Mouse (Mus musculus): Measurements from ENCODE around the gene Sp2.

The Sp2 gene

DNA sequence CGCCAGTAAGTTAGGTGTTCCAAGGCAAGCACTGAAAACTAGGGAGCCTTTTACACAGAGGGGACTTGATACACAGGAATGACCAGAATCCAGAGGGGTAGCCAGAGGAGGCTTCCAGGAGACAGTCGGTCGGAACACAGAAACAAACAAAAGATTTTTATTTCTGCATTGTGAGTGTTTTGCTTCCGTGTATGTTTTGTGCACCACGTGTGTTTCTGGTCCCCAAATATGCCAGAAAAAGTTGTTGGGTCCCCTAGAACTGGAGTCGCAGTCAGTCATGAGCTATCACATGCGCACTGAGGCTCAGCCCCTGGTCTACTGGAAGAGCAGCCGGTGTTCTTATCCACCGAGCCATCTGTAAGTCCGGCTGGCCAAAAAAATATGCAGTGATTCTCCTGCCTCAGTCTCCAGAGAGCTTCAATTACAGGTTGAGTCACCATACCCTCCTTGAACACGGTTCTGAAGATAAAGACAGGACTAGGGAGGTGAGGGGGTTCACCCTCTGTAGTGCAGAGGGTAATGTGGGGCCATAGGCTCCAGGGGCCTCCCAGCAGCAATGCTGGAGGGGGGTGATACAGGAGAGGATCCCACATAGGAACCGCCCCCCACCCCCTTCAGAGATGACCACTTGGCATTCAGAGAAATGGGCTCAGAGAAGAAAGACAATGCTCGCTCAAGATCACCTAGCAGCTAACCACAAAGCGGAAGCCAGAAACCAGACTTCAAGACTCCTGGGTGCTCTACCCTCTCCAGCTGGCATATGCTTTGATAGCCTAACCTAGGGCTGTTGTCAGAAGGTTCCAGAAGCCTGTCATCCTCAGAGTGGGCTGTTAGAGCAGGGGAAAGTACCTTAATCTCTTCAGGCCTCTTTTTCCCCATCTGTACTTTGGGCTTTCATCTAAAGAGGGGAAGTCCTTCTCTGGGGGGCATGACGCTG is 13.3 kb upstream of the Sp2 start:
- DNase-seq = no peak

DNA sequence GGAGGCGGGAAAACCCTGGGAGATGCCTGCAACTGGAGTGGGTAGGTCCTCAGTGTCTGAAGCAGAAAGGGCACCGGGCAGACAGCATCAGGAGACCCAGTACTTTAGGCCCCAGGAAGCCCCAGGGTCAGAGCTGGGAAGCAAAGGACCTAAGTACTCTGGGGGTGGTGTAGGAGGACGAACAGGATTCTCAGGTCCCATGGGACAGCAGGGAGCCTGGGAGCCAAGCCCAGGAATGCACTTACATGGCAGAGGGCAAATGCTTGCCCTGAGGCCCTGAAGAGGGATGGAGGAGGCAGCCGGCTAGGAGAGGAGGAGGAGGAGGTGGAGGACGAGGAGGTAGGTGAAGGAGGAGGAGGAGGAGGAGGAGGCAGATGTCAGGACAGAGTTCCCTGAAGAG is 12.3 kb upstream of the Sp2 start:
- peak in 1 of 2 experiments; percentile 54 for DNase-seq

DNA sequence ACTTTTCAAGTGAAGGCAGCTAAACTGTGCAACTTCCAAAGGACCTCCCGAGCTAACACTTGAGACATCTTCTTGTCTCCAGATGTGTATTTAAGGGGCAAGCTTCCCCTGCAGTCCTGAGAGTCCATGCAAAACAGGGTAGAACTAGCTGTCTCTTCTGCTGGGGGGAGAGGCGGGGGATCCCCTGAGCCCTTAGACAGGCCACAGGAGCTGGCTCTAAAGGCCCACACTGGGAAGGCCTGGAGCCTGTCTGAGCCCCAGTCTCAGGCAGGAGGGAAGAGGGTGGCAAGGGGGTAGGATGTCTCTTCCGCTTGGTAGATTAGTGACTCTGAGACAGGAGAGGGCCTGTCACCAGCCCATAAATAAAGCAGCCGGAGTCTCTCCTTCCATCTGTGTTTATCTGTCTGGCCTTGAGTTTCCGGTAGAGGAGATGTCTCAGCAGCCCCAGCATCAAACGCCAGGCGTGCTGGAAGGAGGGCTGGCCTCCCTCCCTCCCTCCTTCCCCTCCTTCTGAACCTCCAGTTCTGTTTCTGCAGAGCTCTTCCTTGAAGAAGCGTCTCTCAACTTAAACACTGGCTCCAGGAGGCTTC is 10.1 kb upstream of the Sp2 start:
- DNase-seq = peak; percentile 43 to 72

DNA sequence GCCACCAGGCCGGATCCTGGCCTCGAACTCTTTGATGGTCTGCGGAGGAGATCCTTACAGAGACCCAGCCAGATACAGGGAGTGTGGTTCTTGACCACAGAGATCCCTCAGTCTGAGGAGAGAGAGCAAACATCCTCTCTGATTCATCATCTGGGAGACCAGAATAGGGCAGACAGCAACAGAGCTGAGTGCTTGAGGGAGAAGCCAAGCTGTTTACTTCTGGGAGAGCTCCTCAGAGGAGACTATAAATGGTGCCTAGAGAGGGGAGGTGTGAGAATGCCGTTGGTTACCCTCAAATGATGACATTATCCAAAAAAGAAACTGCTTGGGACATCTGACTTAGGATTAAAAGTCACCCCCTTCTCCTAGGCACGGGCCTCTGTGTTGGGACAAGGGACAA is 8.7 kb upstream of the Sp2 start:
- no peak for DNase-seq

DNA sequence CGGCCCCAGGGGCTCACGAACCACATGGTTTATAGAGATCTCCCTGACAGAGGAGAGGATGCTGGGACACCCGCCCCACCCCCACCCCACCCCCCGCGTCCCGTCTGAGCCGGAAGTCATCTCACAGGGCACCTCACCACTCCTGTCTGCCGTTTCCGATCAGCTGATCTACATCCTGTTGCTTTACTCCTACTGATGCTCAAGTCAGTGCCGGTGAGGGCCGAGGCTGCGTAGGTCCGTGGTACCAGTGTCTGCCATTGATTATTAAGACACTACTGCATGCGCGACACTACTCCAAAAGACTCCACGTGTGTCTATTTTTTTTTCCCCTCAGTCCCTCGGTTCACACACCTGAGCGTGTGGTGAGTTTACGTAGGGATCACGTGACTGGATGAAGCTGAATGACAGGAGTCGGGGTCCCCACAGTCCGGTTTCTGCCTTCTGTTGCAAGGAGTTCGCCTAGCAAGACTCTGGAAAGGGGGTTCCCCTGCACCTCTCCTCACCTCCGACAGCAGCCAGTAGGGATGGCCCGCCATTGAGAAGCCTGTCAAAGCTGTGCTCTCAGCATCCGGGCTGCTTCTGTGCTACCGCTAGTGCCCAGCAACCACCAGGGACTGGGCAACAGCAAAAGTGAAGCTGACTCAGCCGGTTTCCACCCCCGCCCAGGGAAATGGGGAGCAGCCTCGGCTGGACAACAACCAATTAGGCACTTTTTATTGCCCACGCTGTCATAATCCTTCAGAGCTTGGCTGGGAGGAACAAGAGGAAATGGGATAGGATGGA is 5.3 kb upstream of the Sp2 start:
- no peak for DNase-seq

DNA sequence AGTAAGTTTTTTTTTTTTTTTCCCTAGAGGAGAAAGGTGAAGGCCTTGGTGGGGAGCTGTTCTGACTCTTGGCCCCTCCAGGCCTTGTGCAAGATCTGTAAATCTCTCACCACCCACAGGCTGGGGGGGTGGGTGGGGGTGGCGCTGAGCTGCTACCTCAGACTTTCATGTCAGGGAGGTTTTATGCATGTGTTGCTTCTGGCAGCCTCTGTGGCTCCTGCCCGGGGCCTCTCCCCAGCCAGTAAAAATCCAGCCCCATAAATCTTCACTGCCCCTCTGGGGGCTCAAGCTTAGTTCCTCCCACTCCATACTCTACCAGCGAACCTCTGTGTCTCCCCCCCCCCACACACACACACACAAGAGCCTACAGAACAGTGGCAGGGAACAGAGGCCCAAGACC is 3.7 kb upstream of the Sp2 start:
- DNase-seq = no peak

DNA sequence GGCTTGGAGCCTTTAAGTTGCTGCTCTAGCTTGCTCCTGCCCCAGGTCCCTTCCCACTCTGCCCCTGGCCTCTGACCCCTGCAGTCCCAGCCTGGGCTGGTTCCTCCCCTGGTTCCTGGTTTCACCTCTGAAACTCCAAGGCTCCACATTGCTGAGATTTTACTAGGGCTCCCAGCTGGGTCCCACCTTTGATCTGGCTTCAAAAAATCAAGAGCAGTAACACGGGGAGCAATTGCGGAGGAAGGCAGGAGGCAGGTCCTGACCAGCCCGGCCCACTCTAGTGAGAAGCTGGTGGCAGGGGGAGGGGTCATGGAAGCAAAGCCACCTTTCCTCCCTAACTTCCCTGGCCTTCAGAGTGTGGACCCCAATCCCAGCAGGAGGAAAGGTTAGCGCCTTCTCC is 2.1 kb upstream of the Sp2 start:
- DNase-seq = no peak

DNA sequence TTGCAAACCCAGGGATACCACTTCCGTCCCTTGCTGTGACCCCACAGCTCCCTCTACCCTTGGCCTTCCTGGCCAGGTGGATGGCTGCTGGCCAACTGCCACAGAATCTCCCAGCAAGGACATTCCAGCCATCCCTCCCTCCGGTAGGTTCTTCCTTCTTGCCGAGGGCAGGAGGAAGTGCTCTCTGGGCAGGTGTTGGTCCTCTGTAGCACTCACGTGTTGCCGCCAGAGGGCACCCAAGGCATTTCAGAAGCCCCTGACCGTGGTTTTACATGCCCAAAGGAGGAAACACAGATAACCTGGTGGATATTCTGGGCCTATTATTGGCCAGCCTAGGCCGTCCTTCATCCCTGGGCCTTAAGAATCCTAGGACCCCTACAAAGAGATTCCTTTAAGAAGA is 404 bp downstream of the Sp2 start:
- peak; percentile 83 to 88 for DNase-seq

DNA sequence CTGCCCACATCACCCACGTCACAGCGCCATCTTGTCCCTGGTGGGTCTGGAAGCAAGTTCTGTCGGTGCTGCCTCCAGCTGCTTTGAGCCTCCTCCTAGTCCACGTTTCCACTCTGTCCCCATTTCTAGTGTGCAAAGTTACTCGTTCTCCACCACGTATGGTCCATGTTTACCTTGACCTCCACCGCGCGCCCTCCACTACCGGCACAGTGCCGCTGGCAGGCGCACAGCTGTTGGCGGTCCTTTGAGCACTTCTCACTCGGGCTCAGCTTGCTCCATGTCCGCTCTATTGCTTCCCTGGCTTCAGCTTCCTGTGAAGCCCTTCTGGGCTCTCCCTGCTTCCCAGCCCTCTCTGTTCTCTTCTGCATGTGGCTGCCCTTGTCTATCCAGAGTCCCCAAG is 1.3 kb downstream of the Sp2 start:
- DNase-seq = no peak

DNA sequence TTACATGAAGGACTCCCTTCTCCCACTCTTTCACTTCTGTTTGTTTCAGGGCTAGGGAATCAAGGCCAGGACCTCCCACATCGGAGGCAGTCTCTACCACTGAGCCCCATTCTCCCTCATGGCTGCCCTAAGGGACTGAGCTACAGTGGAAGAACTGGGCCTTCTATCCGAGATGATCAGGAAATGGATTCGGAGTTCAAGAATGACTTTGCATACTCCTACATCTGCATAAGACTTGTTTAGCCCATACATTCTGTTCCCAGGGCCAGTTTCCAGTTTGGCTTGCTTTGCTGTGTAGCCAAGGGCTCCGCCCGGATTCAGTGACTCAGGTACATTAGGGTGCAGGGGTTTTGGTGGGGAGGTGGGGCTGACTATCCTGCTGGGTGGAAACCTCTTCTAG is 2.7 kb downstream of the Sp2 start:
- no peak for DNase-seq

DNA sequence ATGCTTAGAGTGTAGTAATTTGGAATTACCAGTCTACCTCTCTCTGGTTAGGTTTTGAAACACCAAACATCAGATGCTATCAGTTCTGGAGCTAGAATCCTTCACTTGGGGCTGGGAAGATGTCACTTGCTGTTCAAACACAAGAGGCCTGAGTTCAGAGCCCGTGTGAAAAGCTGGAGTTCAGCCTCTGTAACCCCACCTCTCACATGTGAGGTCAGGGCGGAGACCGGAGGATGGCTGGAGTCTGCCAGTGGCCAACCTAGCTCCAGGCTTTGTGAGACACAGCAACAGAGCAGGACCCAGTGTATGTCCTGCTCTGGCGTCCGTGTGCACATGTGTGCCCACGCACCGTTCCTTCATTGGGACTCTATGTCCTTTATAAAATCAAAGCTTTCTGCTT is 3.4 kb downstream of the Sp2 start:
- DNase-seq = no peak

DNA sequence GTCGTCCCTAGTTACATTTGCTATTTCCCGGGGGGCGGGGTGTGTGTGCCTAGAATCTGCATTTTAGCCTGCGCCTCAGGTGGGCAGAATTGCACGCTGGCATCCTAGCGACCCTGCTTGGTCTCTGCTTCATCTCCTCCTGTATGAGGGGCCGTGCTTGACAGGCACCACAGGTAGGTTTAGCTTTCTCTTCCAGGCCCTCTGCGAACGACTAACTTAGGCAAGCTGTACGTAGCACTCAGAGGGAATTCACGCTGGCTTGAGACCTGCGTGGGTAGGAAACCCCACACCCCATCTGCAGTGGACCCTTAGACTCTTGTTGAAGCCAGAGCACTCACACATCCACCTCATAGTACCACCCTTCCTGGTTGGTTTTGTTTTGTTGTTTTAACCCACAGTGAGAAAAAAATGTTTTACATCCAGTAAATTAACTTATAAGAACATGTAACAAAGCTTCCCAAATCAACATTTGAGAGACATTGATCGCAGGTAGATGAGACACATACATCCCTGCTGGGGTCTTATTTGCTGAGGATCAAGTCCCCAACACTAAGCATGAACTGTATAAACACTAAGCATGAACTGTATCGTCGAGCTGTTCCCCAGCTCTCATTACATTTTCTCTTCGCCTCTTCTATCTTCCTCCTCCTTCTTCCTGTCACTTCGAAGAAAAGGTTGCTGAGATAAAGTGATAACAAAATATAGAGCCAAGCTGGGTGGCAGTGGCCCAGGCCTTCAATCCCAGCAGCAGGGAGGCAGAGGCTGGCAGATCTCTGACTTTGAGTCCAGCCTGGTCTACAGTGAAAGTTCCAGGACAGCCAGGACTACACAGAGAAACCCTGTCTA is 4.1 kb downstream of the Sp2 start:
- no peak for DNase-seq

DNA sequence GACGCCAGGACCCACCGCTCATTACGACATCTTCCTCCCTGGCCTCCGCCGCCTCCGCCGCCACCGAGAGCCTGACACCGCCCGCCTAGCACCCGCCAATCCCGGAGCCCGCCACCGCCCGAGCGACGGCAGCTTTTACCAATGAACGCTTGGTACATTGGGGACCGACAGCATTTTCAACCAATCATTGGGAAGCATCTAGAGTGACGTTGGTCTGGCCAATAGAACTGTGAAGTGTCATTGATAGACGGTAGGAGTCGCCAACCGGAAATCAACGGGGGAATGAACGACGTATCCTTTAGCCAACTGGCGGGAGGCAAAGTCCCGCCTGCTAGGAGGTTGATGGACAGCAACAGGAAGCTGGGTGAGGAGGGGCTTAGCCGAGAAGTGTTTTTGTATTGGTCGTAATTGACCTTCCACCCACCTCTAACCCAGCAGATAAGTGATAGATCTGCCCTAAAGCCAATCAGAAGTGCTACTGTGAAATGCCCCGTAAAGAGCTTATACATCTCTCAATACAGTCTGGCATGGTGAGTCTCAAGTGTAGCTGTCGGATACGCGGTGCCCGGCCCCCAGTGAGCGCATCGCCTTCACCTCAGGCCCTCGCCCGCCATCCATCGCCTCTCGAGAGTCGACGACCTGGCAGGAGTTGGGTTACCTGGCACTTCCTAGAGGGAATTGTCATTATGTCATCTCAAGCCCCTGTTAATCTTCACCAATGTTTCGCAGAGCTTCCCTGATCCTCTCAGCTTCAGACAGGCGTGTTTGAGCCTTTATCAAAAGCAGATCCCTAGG is 5.0 kb downstream of the Sp2 start:
- DNase-seq = peak; percentile 99

DNA sequence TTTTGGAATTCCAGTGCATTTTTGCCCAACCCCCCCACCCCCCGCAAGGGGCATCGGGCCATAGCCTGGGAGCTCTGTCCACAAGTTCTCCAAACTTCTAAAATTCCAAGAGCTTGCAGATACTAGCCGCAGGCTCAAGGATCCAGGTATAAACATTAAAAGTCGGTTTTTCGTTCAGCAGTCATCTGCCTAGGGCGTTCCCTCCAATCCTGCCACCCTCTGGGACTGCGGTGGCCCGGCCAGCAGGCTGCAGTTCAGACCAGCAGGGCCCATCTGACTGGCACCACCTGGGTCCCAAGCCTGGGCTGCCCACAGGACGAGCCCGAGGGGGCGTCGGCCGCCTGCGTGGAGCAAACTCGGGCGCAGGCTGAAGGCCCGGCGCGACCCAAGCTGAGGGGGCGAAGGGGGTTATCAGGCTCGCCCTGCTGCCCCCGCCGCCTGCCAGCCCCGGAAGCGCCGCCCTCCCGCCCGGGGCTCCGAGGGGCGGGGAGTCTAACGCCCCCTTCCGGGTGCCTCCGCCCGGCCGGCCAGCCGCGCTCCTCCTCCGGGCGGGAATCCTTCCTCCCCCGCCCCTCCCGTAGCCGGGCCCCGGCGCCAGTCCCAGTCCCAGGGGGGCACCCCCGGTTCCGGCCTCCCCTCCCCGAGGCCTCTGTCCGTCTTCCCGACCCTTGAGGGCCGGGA is 5.7 kb downstream of the Sp2 start:
- peak; percentile 92 to 95 for DNase-seq

DNA sequence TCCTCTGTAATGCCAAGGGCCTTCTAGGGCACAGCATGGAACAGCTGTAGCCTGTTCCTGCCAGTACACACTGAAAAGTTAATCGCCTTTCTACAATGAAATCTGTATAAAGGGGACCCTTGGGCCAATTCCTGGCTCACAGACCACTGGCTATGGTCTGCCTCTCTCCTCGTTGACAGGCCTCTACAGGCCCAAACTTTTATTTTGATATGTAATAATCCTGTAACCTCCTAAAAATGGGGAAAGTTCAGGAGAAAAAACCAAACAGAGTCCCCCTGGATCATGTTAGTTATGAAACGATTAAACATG is 6.4 kb downstream of the Sp2 start:
- no peak for DNase-seq

DNA sequence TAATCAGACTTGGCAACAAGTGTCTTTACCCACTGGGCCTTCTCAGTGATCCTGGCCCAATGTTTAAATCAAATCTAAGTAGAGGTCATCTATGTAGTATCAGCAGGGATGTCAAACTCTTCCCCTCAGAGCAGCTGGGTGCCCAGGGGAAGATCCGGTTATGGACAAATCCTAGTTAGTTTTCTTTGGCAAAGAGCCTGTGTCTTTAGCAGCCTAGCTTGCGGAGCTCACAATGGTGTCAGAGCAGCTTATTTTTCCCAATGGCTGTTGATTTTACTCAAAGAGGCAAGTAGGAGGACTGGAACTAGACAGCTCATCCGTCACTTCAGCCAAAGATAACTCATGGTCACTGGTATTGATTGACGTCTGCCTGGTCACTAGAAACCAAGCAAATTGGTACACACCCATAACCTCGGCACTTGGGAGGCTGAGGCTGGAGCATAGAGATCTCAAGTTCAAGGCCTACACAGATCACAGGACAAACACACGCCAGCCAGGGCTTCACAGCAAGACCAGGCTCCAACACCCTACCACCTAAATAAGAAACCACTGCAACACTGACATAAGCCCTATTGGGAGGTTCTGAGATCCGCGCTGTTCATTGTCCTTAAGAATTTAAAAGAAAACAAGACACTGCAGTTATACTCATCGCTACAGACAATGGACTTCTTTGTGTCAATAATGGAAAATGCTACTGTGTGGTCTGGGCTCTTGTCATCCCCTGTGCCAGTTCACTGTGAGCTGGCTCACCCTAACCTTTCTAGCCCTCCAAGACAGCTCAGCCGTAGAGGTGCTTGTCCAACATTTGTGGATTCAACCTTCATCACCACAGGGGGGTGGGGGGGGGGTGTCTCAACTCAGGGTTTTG is 7.0 kb downstream of the Sp2 start:
- DNase-seq = no peak

DNA sequence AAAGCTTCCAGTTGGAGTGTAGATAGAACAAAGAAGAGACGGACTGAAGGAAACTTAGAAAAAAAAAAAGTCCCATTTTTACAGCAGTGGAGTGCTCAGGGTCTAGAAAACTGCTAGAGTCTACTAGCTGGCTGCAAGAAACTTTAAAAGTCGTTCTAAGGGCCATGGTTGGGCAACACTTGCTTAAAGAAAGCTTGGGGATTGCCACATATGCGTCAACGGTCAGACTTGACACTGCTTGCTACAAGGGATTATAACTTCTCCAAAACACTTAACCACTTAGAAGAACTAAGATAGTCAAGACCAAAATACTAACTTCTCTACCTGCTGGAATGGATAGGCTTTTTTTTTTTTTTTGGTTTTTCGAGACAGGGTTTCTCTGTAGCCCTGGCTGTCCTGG is 7.9 kb downstream of the Sp2 start:
- DNase-seq = peak in 1 of 2 experiments; percentile 61

DNA sequence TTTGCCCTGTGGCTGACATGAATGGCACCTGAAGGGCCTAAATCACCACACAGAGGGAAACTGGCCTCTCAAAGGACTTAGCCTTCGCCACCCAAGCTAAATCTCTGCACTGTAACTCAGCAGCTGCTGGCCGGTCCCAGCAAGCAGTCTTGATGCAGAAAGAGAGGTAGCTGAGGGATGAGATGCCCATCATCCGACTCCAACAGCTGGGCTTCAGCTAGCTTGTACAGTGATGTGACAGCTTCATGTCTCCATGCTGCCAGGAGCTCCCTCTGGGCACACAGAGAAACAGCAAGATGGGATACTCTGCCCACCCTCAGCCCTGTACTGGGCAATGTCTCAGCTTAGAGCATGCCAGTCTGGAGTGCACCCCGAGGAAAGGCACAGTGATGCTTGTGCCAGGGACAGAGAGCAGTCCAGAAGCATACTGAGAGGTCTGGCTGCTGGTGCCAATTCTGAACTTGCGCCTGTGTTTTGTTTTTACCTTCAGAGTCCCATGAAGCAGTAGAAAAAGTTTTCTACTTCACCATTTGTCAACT is 9.3 kb downstream of the Sp2 start:
- DNase-seq = no peak

DNA sequence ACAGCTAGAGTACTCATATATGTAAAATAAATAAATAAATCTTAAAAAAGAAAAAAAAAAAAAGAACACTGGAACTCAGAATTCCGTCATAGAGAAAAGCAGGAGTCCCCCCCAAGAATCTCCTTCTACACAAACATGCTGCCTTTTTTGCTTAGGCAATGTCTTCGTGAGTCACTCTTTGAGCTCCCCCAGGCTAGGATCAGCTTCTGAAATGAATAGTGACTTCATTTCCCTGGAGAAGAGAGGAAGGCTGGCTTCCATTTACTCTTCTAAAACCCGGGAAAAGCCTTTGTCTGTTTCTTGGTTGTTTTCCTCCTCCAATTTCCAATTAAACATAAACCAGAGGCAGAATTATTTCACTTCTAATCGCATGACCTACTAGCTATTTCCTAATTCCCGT is 9.9 kb downstream of the Sp2 start:
- DNase-seq = no peak

DNA sequence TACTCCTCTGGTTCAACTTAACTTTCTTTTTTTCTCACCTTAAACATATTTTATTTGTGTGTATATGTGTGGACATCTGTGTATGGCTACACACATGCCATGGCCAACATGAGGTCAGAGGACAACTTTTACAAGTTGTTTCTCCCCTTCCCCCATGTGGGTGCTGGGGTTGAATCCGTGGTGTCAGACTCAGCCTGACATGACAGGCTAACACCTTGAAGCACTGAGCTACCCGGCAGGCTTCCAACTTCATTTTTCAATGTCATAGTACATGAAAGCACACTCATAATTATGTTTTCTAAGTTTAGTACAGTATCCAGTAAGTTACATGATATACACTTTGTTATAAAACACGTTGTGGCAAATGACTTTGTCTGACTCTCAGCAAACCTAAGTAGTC is 12.4 kb downstream of the Sp2 start:
- DNase-seq = no peak

Measured in lung, postnatal 4 days (tissue).